Mouse (Mus musculus): ENCODE measurements around the gene Afdn.
A peak's percentile ranks its signal among the peaks of the same experiment; 100 is the strongest.
"Not testable (repeated sequence)": the region's sequence is repeated elsewhere in the genome, so short reads cannot be mapped to it uniquely, and the experiment has no call there.

Gene Afdn

GRCm38 (mm10) chr17:13739981-13740380, 20.4 kb upstream of the Afdn start:
- DNase-seq = no peak

GRCm38 (mm10) chr17:13740796-13741195, 19.5 kb upstream of the Afdn start:
- DNase-seq = no peak

GRCm38 (mm10) chr17:13741611-13742010, 18.7 kb upstream of the Afdn start:
- no peak for DNase-seq

DNA sequence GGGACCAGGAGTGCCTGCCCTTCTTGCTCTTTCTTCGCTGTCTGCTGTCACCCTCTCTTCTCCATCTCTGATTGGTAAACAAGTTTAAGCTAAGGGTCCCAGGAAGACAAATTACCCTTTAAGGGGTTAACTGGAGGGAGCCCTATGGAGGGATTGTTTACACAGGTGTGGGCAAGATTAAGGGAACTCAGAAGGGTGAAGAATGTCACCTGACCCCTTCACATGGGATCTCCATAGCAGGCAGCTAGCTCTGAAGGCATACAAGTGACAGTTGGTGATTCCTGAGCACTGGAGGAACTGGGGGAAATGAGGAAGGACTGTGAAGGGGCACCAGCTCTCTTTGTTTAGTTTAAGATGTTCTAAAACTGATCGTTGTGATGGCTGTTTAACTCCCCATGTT, 18.0 kb upstream of the Afdn start:
- DNase-seq = no peak

DNA sequence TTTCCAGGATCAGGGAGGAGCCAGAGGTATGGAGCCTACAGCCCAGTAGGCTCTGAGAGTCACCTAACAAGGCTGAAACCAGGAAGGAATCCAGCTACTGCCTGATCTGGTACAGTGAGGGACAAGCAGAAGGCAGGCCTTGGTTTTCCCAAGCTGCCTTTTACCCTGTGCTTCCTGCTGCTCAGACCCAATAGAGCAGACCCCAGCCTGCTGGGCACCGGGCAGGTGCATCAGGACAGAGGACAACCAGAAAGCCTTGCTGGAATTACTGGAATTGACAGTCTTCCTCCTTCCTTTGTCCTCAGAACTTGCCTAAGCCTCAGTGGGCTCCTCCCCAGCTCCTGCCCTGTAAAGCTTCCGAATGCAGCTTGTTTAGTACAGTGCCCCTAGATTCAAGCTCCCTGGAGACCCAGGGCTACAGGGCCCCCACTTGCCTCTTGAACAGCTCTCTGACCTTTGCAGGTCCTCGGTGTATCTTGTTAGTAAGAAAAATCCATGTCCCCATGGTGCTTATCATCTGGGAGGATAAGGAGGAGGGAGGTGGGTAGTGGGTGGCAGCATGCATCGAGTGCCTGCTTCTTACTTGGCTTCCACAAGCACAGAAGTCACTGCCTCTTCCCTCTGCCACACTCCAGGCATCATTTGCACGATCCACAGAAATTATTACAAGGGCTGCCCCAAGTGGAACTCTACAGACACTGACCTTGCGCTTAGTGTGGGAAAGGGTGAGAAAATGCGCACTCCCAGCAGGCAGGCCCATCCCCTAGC, 17.2 kb upstream of the Afdn start:
- no peak for DNase-seq

GRCm38 (mm10) chr17:13743709-13744079, 16.6 kb upstream of the Afdn start:
- DNase-seq = peak; percentile 75

DNA sequence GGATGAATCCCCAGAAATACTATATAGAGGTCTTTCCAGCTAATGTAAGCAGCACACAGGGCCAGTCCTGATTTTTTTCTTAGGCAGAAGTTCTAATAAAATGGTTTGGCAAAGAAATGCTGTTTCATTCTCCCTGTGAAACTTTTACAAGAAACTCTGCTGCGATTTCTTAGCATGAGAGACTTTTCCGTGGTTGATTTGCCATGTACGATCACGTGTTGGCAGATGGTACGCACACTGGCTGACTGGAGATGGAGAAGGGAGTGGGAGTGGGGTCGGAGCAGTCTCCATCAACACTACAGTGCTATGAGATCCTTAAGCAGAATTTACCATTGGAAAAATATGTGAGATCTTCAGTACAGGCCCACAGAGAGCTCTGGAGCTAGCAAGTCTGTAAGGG, 16.1 kb upstream of the Afdn start:
- no peak for DNase-seq

DNA sequence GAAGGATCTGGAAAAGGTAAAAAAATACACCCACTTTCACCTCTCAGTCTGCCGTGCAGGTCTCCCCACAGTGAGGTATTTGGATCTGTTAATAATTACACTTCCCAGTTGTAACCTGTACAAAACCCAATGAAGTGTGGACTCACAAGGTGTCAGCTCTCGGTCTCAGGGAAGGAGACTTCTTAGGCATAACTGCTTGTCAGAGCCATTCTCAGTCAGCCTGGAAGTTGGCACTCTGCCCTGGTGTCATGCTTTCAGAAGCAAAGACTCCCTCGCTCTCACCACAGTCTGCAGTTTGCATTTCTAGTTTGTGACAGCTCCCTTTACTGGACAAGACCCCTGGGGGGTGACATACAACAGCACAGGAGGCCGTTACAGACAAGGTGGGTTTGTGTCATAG, 15.5 kb upstream of the Afdn start:
- DNase-seq = peak; percentile 75

DNA sequence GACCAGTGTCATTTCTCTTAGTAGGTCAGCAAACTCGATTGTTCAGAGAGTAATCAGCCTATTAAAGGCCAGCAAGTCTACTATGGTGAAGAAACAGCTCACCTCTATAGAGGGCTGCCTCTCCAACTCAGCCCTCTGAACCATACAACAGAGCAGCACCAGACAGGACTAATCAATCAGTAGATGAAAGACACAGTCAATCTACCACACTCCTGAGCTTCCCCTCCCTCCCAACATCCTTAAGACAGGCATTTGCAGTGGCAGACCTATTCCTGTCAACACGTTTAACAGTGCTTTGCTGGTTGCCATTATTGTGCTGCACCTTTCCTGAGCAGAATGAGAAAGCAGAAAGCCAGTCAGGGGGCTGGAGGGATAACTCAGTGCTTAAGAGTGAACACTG, 15.0 kb upstream of the Afdn start:
- DNase-seq = no peak

- DNase-seq = peak; percentile 58
These were observed 14.0 kb upstream of the Afdn start for GRCm38 (mm10) chr17:13746330-13746729.

DNA sequence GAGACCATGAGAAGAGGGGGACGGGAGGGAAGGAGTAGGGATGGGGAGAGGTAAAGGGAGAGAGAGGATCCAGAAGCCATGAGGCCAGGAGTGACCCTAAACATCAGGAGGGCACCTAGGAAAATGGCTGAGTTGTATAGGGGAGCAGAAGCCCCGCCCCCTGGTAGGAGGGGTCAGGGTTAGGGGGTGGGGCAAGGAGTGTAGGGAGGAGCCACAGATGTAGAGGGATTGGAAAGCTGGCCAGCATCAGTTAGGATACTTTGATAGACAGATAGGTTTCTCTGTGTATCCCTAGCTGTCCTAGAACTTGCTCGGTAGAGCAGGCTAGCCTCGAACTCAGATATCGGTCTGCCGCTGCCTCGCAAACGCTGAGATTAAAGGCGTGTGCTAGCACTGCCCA, 12.7 kb upstream of the Afdn start:
- DNase-seq = no peak

GRCm38 (mm10) chr17:13749027-13749426, 11.3 kb upstream of the Afdn start:
- no peak for DNase-seq

GRCm38 (mm10) chr17:13753918-13754317, 6.4 kb upstream of the Afdn start:
- no peak for DNase-seq

GRCm38 (mm10) chr17:13754940-13755339, 5.4 kb upstream of the Afdn start:
- no peak for DNase-seq

DNA sequence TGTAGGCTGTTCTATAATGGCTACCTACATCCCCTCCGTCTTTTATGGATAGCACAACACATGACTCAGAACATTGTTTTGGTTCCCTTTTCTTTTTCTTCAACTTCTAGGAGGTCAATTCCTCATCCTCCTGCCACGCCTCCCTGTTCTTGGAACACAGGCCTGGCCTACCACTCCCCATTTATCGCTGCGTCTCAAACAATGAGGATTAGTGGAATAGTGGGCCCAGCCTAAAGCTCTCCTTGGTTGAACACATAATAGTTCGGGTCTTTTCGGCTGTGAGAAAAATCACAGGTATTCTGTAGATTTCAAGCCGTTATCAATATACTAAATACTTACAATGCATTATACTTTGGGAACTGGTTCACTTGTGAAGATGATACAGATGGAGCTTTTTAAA, 1.8 kb upstream of the Afdn start:
- DNase-seq = no peak

- no peak for DNase-seq
These were observed 1.0 kb upstream of the Afdn start for GRCm38 (mm10) chr17:13759156-13759852.

- DNase-seq = no peak
These were observed 388 bp downstream of the Afdn start for GRCm38 (mm10) chr17:13760675-13761178.

DNA sequence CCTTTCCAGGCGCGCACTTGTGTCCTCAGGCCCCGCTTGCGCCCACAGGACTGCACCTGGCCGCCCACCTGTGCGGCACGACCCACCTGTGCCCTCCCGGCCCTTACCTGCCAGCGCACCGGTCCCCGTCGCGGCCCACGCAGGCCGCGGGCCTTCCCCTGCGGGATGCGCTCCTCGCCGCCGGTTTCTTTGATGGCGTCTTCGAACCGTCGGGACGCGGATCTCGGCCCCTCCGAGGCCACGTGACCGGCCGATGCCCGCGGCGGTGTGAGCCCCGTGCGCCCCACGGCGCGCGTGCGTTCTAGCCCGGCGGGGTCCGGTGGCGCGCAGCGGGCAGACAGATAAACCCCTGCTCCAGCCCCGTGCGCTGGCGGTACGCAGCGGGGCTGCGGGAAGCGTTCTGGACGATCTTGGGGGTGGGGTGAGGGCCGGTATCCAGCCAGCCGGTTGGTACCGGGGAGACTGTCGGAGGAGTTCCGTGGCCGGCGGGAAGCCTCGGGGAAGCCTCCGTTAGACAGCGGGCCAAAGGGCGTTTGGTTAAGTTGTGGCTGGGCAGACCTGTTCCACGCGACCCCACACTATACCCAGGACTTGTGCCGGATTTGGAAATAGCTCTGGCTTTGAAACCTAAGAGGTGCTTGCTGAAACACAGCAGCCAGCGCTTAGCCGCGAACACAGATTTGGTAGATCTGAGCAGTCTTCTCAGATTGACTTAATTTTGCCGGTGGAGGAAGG, 1.0 kb downstream of the Afdn start, which contains the start of gene Tcte2:
Tcte2 (minus strand) TSS at position 647 of the 735 bp plus-strand sequence.
- peak; percentile 26 for DNase-seq

DNA sequence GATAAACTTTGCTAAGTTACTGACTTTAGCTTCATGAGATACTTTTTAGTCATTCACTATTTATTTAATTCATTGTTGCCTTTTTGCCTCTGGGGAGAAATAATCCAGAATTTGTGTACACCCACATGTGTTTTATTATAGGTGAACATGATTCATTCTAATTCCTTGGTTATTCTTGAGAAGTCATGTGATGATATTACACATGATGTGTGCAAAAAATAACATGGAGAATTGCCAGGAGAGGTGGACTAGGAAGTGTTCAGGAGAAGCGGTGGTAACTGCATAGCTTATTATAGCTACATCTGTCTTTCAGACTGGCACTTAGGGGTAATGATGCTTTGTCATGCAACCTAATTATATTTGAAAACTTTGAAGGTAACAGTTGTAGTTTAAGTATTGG, 3.5 kb downstream of the Afdn start:
- DNase-seq = no peak

- DNase-seq = not testable (repeated sequence)
These were observed 4.6 kb downstream of the Afdn start for GRCm38 (mm10) chr17:13764911-13765310.

DNA sequence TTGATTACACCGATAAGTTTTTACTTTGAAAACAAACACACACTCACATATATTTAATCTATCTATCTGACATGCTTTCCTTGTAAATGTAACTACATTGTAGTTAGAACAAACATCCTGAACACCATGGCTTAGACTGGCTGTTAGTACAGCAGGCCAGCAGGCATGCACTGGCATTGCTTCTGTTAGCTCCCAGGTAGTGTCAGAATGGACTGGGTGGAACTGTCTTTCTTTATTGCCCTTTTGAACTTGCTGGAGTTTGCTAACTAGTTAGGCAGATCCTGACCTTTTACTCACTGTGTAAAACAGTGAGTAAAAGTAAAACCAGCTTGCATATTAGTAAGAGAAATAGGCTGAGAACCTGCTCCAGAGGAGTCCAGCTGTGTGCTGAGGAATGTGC, 8.2 kb downstream of the Afdn start:
- DNase-seq = no peak

- peak; percentile 68 for DNase-seq
These were observed 8.9 kb downstream of the Afdn start for GRCm38 (mm10) chr17:13769256-13769655.

DNA sequence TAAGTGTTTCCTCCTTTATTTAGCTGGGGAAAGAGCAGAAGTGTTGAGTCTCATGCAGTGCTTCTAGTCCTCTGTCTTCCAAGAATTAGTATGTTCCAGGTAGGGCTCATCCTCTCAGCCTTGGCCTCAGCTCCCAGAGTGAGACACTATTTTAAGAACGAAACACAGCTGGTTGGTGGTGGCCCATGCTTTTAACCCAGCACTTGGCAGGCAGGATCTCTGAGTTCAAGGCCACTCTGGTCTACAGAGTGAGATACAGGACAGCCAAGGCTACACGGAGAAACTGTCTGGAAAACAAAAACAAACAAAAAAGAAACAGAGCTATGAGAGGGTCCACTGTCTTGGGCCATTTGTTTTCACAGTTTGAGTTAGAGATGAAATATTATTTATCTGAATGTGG, 17.3 kb downstream of the Afdn start:
- DNase-seq = no peak

- peak; percentile 67 for DNase-seq
These were observed 18.5 kb downstream of the Afdn start for GRCm38 (mm10) chr17:13778865-13779264.
